Mouse (Mus musculus) ES-E14 (cell line): Measurements from ENCODE around the gene Gm9887. TPM values are rescaled to one million over a fixed set of nuclear protein-coding genes. Genes with fewer than 3 reads are reported as not detected.

Experiments used
- DNase-seq: peaks from one replicate; pipeline ENCODE4 v3.0.0-alpha.2; 2013; ENCODE audit warnings: low read depth, low spot score
- H3K27ac ChIP-seq: 2 replicates; pipeline ENCODE4 v1.5.1; 2012; ENCODE audit warnings: low read depth, mild to moderate bottlenecking, low read length, moderate library complexity, mixed read lengths; ENCODE audit not compliant: poor library complexity, insufficient read depth, severe bottlenecking
- H3K36me3 ChIP-seq: 2 replicates; pipeline ENCODE4 v1.6.1; 2012; ENCODE audit warnings: mild to moderate bottlenecking, low read length, moderate library complexity, mixed read lengths; ENCODE audit not compliant: control insufficient read depth, poor library complexity, insufficient read depth, severe bottlenecking
- H3K4me1 ChIP-seq, 2 experiments: fragments of 150-350 bp in 1 of 2; sonication (generic) in 1 of 2; 2 replicates each; pipeline ENCODE4 v1.6.1; 2012; ENCODE audit warnings: low read length in 2 of 2, mild to moderate bottlenecking in 1 of 2, mixed read lengths in 1 of 2; ENCODE audit not compliant: control insufficient read depth in 2 of 2, insufficient read depth in 2 of 2, poor library complexity in 1 of 2
- H3K4me3 ChIP-seq, 2 experiments: fragments of 150-350 bp in 1 of 2; sonication (generic) in 1 of 2; 2 replicates each; pipeline ENCODE4 v1.5.1; 2012; ENCODE audit warnings: low read length in 2 of 2, low read depth in 1 of 2, mild to moderate bottlenecking in 1 of 2, mixed read lengths in 1 of 2; ENCODE audit not compliant: insufficient read depth in 1 of 2, poor library complexity in 1 of 2, severe bottlenecking in 1 of 2
- H3K9ac ChIP-seq: 2 replicates; pipeline ENCODE4 v1.6.1; 2012; ENCODE audit warnings: low read depth, mild to moderate bottlenecking, low read length, mixed read lengths; ENCODE audit not compliant: poor library complexity, insufficient read depth, severe bottlenecking
- H3K9me3 ChIP-seq: fragments of 150-350 bp; sonication (generic); 2 replicates; pipeline ENCODE4 v1.6.1; 2012; ENCODE audit warnings: low read depth, mild to moderate bottlenecking, low read length; ENCODE audit not compliant: control insufficient read depth, insufficient read depth
- CHD2 ChIP-seq: IDR thresholded peaks from 2 replicates; pipeline ENCODE4 v1.6.1; 2014; ENCODE audit warnings: mild to moderate bottlenecking, low read depth, low read length, inconsistent platforms
- HCFC1 ChIP-seq: IDR thresholded peaks from 2 replicates; pipeline ENCODE4 v1.6.1; 2012; ENCODE audit warnings: low read length, inconsistent platforms, borderline replicate concordance; ENCODE audit not compliant: insufficient read depth
- MAFK ChIP-seq: IDR thresholded peaks from 2 replicates; pipeline ENCODE4 v1.6.1; 2014; ENCODE audit warnings: mild to moderate bottlenecking, low read depth, low read length, inconsistent platforms; ENCODE audit not compliant: insufficient read depth
- ZC3H11A ChIP-seq: IDR thresholded peaks from 2 replicates; pipeline ENCODE4 v1.6.1; 2012; ENCODE audit warnings: low read depth, mild to moderate bottlenecking, inconsistent platforms, low read length, borderline replicate concordance
- ZNF384 ChIP-seq: IDR thresholded peaks from 2 replicates; pipeline ENCODE4 v1.6.1; 2012; ENCODE audit warnings: low read depth, low read length, inconsistent platforms
- in situ Hi-C, 2 experiments: fragments of 600-800 bp; cut with MboI; formaldehyde crosslinking; loops; one replicate each; pipeline ENCODE4 v1.15.1; 2025; ENCODE audit warnings: low sequenced_read_pairs in 2 of 2, inconsistent platforms in 1 of 2; ENCODE audit not compliant: unreplicated experiment in 2 of 2
- total RNA-seq: library from RNA; depleted of rRNA; stranded (reverse); fragments of 300-350 nt; gene quantifications from 2 replicates; pipeline ENCODE4 v1.2.3, GENCODE M21; 2012

Gene Gm9887
- total RNA-seq, 1 experiment: 1.4 TPM

GRCm38 (mm10) chr12:69400871-69401286 lies 28.6 kb upstream of the Gm9887 start:
- Histone ChIP-seq H3K9ac (no peak overlapping the region), H3K36me3 (no peaks in the 10 kb centered on the region), H3K4me3 (no peak overlapping the region), H3K9me3 (no peaks in the 10 kb centered on the region), H3K27ac (no peak overlapping the region), H3K4me1 (no peaks in the 10 kb centered on the region)
- DNase-seq: no peak
- TF ChIP-seq ZC3H11A (no peak), CHD2 (no peak)
- in situ Hi-C loops: no loop called here

DNA sequence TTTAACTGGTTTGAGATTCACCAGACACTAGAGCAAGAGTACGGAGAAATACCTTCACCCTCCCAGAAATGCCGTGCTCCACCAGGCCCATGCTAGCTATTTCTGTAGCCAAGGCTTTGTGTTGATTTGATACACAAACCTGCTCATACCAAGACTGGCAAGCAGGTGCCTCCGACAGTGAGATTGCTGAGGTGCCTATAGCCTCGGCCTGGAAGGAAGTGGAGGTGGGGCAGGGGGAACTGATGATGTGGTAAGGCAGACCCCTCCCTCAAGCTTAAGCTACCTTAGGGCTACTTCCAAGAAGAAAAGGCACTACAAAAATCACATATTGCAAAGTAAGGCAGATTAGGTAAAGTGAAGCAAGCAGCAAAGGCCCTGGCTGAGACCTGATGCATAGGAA lies 28.1 kb upstream of the Gm9887 start:
- TF ChIP-seq CHD2 (no peak), ZNF384 (no peak)
- H3K9me3 ChIP-seq: no peaks in the 10 kb centered on the region
- DNase-seq: no peak
- no peak overlapping the region for H3K9ac ChIP-seq
- no peaks in the 10 kb centered on the region for H3K4me1 ChIP-seq
- in situ Hi-C loops: no loop called here
- H3K4me3 ChIP-seq: no peak overlapping the region
- H3K36me3 ChIP-seq: no peaks in the 10 kb centered on the region
- H3K27ac ChIP-seq: no peak overlapping the region

GRCm38 (mm10) chr12:69394456-69394855 lies 22.2 kb upstream of the Gm9887 start:
- Histone ChIP-seq H3K4me1 (no peaks in the 10 kb centered on the region), H3K36me3 (no peaks in the 10 kb centered on the region), H3K27ac (no peak overlapping the region), H3K9ac (no peak overlapping the region), H3K4me3 (no peak overlapping the region), H3K9me3 (no peaks in the 10 kb centered on the region)
- no peak for DNase-seq
- TF ChIP-seq MAFK: no peak
- TF ChIP-seq CHD2: no peak
- no peak for TF ChIP-seq HCFC1
- no peak for TF ChIP-seq ZNF384
- TF ChIP-seq ZC3H11A: no peak
- in situ Hi-C loops: no loop called here

GRCm38 (mm10) chr12:69393076-69393475 lies 20.8 kb upstream of the Gm9887 start:
- no peaks in the 10 kb centered on the region for H3K4me1 ChIP-seq
- H3K27ac ChIP-seq: no peak overlapping the region
- no peak overlapping the region for H3K9ac ChIP-seq
- H3K36me3 ChIP-seq: no peaks in the 10 kb centered on the region
- TF ChIP-seq CHD2 (no peak), MAFK (no peak), ZNF384 (no peak), HCFC1 (no peak), ZC3H11A (no peak)
- DNase-seq: no peak
- in situ Hi-C loops: no loop called here
- H3K9me3 ChIP-seq: no peaks in the 10 kb centered on the region
- no peak overlapping the region for H3K4me3 ChIP-seq

GRCm38 (mm10) chr12:69390000-69390698 lies 17.9 kb upstream of the Gm9887 start:
- no peak overlapping the region for H3K4me3 ChIP-seq
- no peak for TF ChIP-seq MAFK
- TF ChIP-seq ZC3H11A: no peak
- TF ChIP-seq CHD2: no peak
- no peak for TF ChIP-seq ZNF384
- TF ChIP-seq HCFC1: no peak
- H3K9me3 ChIP-seq: no peaks in the 10 kb centered on the region
- no peaks in the 10 kb centered on the region for H3K4me1 ChIP-seq
- no peaks in the 10 kb centered on the region for H3K36me3 ChIP-seq
- no peak for DNase-seq
- H3K27ac ChIP-seq: no peak overlapping the region
- H3K9ac ChIP-seq: no peak overlapping the region
- in situ Hi-C loops: no loop called here
